Mouse (Mus musculus): ENCODE measurements around the gene Rsph6a.

DNA sequence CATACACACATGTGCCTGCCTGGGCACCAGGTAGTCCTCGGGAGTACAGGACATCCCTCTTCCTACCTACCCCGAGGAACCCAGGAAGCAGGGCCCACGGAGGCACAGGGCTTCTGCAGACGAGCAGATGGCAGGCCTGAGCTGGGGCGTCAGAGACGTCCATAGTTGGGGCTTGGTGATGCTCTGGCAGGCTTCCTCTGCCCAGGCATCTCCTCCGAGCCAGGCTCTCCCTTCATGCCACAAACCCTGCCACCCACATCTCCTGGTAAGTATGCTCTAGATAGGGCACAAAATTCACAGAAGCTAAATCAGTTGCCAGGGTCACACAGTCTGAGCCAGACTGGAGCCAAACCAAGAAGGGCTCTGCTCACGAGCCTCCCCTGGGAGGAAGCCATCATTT is 4.3 kb upstream of the Rsph6a start:
- TF ChIP-seq CTCF (IDR thresholded peaks at IDR 0.05; ENCODE audit: borderline replicate concordance, extremely low read depth, insufficient read depth, insufficient read length) (no peak), POLR2A (IDR thresholded peaks at IDR 0.05; ENCODE audit: borderline replicate concordance, extremely low read depth, insufficient read depth, insufficient read length, poor library complexity, severe bottlenecking) (no peak)
